Mouse (Mus musculus) liver, adult 2 months (tissue): Measurements from ENCODE around the gene H2-Q7. TPM values are rescaled to one million over a fixed set of nuclear protein-coding genes. Genes with fewer than 3 reads are reported as not detected.
"Not testable (repeated sequence)": the region's sequence is repeated elsewhere in the genome, so short reads cannot be mapped to it uniquely, and the experiment has no call there.

ENCODE experiments used
- DNase-seq: peaks from one replicate; pipeline ENCODE4 v3.0.0-alpha.2; 2011; ENCODE audit warnings: low read depth, low spot score; ENCODE audit errors: extremely low read depth
- H3K27ac ChIP-seq: fragments of 200-500 bp; replicated peaks from 2 replicates; pipeline ENCODE4 v1.5.1; 2012; ENCODE audit warnings: low read depth, mild to moderate bottlenecking, control low read depth, inconsistent platforms, low read length; ENCODE audit not compliant: insufficient read depth
- H3K27me3 ChIP-seq: fragments of 200-500 bp; 2 replicates; pipeline ENCODE4 v1.6.1; 2012; ENCODE audit warnings: mild to moderate bottlenecking, moderate library complexity, low read length, inconsistent platforms; ENCODE audit not compliant: control insufficient read depth, insufficient read depth
- H3K36me3 ChIP-seq: fragments of 200-500 bp; 2 replicates; pipeline ENCODE4 v1.6.1; 2012; ENCODE audit warnings: low read length, inconsistent platforms; ENCODE audit not compliant: control insufficient read depth, insufficient read depth
- H3K4me1 ChIP-seq: fragments of 200-500 bp; 2 replicates; pipeline ENCODE4 v1.6.1; 2011; ENCODE audit warnings: low read length; ENCODE audit not compliant: control insufficient read depth, insufficient read depth
- H3K4me3 ChIP-seq: fragments of 200-500 bp; 2 replicates; pipeline ENCODE4 v1.5.1; 2011; ENCODE audit warnings: low read depth, mild to moderate bottlenecking, control low read depth, low read length, moderate library complexity; ENCODE audit not compliant: insufficient read depth
- H3K79me2 ChIP-seq: fragments of 200-500 bp; 2 replicates; pipeline ENCODE4 v1.6.1; 2012; ENCODE audit warnings: inconsistent platforms, mild to moderate bottlenecking, low read length, moderate library complexity; ENCODE audit not compliant: control insufficient read depth, insufficient read depth
- H3K9ac ChIP-seq: fragments of 200-500 bp; 2 replicates; pipeline ENCODE4 v1.6.1; 2012; ENCODE audit warnings: low read depth, mild to moderate bottlenecking, control low read depth, inconsistent platforms, low read length
- CTCF ChIP-seq: fragments of 200-500 bp; IDR thresholded peaks from 2 replicates; pipeline ENCODE4 v1.5.1; 2011; ENCODE audit warnings: low read depth, low read length, control low read depth
- POLR2A ChIP-seq: fragments of 200-500 bp; IDR thresholded peaks from 2 replicates; pipeline ENCODE4 v1.6.1; 2011; ENCODE audit warnings: low read length, control low read depth; ENCODE audit not compliant: insufficient read depth; ENCODE audit errors: extremely low read depth
- WGBS: fragments of 180-500 bp; shearing (Covaris S2); methylation state at CpG from one replicate; pipeline ENCODE4 v1.1.7; 2018; 5-methylcytosine and 5-hydroxymethylcytosine counted together
- polyA plus RNA-seq: library from polyadenylated mRNA; depleted of rRNA; stranded (reverse); fragments of >200 nt; gene quantifications from 2 replicates; pipeline ENCODE4 v1.2.3, GENCODE M21; 2012
- total RNA-seq: library from RNA; depleted of rRNA; stranded (reverse); fragments of >200 nt; gene quantifications from 2 replicates; pipeline ENCODE4 v1.2.3, GENCODE M21; 2014

The H2-Q7 gene
- total and polyA plus RNA-seq, 2 experiments = 56.7 to 212 TPM

DNA sequence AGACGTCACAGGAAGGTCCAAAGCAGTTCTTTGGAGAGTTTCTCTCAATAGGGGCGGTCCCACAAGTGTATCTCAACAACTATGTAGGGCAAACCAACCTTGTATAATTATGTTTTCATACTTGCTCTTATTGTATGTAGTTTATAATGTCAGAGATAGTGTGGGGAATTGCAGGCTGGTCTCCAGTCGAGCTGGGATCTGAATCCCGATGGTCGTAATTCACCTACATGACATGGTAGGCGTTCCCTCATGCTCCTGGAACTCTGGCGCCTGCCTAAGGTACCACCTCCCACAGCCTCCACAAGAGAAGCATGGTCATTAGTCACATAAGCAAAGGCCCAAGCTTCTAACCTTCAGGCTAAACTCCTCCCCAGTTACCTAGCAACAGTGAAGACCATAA, 20.2 kb upstream of the H2-Q7 start:
- H3K4me3 ChIP-seq = no peak overlapping the region
- H3K27ac ChIP-seq = no peak overlapping the region
- TF ChIP-seq CTCF = no peak
- TF ChIP-seq POLR2A = no peak
- H3K27me3 ChIP-seq = no peaks in the 10 kb centered on the region
- H3K9ac ChIP-seq = no peak overlapping the region
- no peaks in the 10 kb centered on the region for H3K36me3 ChIP-seq
- no peaks in the 10 kb centered on the region for H3K4me1 ChIP-seq
- no peaks in the 10 kb centered on the region for H3K79me2 ChIP-seq
- WGBS = 90% methylated on average over 7 of the region's 7 CpGs
- no peak for DNase-seq

- not testable (repeated sequence) for H3K79me2 ChIP-seq, DNase-seq, H3K4me3 ChIP-seq, H3K4me1 ChIP-seq, H3K9ac ChIP-seq, H3K36me3 ChIP-seq, H3K27me3 ChIP-seq, H3K27ac ChIP-seq
- WGBS = 64% methylated on average over 4 of the region's 4 CpGs
These were observed 19.4 kb upstream of the H2-Q7 start for GRCm38 (mm10) chr17:35419564-35419963.

GRCm38 (mm10) chr17:35420206-35420810, 18.6 kb upstream of the H2-Q7 start:
- not testable (repeated sequence) for H3K4me1 ChIP-seq, DNase-seq, H3K4me3 ChIP-seq, H3K27me3 ChIP-seq, H3K36me3 ChIP-seq, H3K9ac ChIP-seq, H3K79me2 ChIP-seq, H3K27ac ChIP-seq
- 20% methylated on average over 11 of the region's 11 CpGs for WGBS
- TF ChIP-seq CTCF = peak; percentile 52

GRCm38 (mm10) chr17:35421331-35421730, 17.6 kb upstream of the H2-Q7 start:
- H3K27ac ChIP-seq, H3K27me3 ChIP-seq, H3K9ac ChIP-seq, H3K4me1 ChIP-seq, H3K36me3 ChIP-seq, H3K4me3 ChIP-seq, DNase-seq, H3K79me2 ChIP-seq: not testable (repeated sequence)
- WGBS = 95% methylated on average over 4 of the region's 4 CpGs

DNA sequence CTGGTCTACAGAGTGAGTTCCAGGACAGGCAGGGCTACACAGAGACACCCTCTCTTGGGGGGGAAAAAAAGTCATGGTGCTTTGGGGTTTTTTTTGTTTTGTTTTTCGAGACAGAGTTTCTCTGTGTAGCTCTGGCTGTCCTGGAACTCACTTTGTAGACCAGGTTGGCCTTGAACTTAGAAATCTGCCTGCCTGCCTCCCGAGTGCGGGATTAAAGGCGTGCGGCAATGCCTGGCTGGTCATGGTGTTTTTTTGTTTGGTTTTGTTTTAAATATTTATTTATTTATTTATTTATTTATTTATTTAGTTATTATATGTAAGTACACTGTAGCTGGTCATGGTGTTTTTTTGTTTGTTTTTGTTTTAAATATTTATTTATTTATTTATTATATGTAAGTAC, 16.6 kb upstream of the H2-Q7 start:
- not testable (repeated sequence) for H3K4me1 ChIP-seq, DNase-seq, H3K4me3 ChIP-seq, H3K27ac ChIP-seq, H3K27me3 ChIP-seq, H3K36me3 ChIP-seq, H3K9ac ChIP-seq, H3K79me2 ChIP-seq
- 93% methylated on average over 5 of the region's 5 CpGs for WGBS

DNA sequence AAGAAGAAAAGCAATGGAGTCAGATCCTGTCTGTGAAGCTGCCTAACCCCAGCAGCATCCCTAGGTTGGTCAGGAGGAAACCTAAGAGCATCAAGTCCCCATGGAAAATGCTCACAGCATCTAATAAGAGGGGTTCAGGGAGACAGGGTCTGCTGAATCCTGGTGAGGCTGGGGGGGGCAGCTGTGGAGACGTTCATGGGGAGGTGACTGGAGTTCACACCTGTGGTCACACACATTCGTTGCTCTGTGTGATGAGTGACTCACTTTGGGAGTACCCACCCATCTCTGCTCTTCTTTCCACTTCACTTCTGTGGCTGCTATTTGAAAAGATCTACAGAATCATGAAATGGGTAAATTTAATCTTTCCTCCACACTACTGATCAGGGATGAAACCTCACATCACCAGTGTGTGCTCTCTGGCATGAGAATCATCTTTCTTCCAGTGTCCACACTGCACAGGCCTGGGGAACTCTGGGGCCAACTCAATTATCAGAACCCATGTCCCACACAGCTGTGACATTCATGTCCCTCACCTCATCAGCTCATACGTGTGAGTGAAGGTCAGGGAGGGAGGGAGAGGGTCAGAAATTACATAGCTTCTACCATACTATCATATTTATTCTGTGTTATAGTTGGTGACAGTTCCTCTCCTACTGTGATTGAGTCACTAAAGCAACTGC, 15.7 kb upstream of the H2-Q7 start:
- H3K4me3 ChIP-seq, H3K27ac ChIP-seq, H3K9ac ChIP-seq, DNase-seq, H3K27me3 ChIP-seq, H3K4me1 ChIP-seq, H3K36me3 ChIP-seq, H3K79me2 ChIP-seq: not testable (repeated sequence)
- WGBS = 74% methylated on average over 3 of the region's 3 CpGs

- H3K27ac ChIP-seq, H3K9ac ChIP-seq, H3K36me3 ChIP-seq, H3K27me3 ChIP-seq, H3K79me2 ChIP-seq, H3K4me3 ChIP-seq, H3K4me1 ChIP-seq, DNase-seq: not testable (repeated sequence)
- WGBS = 95% methylated on average over 3 of the region's 3 CpGs
These were observed 14.8 kb upstream of the H2-Q7 start for GRCm38 (mm10) chr17:35424106-35424505.
